Mouse (Mus musculus) kidney, adult 11 months (tissue): ENCODE data around the gene Lrrc23.

Experiments used
- DNase-seq: peaks from one replicate; pipeline ENCODE4 v3.0.0; 2022

The Lrrc23 gene

DNA sequence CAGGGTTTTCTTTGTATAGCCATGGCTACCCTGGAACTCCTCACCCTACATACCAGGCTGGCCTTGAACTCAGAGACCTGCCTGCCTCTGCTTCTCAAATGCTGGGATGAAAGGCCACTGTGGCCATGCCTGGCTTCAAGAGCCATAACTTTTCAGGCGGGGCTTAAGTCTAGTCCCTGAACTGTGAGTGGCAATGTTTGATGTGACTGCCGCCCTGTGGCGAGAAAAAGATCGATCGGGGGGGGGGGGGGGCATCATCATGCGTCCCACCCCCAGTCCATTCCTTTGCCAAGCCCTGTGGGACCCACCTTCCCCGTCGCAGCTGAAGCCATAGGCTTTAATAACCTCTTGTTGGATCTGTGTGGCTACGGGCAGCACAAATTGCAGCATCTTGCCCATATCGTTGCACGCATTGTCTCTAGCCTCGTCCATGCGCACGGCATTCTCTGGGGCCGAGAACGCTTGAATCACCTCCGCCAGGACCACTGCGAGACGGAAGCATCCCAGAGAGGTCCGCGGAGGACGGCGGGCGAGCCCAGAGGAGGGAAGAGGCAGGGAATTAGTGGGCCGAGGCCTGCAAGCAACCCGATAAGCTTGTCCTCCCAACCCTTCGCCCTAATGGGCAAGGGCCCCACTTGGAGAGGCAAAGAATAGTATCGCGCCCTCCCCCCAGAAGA lies 39.2 kb downstream of the Lrrc23 start:
- DNase-seq, result peak; percentile 63

DNA sequence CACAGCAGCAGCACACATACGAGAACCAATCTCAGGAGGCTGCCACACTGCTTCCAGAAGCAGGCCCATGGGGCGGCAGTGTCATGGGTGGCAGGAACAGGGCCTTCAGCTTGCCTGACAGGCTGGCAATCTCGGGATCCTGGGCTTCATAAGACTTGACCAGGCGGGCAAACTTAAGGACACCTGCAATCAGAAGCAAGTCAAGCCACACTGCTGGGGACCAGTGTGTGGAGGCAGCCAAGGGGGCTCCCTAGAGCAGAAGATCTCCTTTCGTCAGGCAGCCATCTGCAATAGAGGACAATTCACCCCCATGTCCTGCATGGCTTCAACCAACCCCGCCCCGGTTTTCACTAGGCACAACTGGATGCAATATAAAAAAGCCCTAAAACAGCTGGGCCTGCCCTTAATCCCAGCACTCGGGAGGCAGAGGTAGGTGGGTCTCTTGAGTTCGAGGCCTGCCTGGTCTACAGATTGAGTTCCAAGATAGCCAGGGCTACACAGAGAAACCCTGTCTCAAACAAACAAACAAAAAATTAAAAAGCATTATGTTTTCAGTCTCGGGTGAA lies 40.2 kb downstream of the Lrrc23 start:
- DNase-seq, result no peak

DNA sequence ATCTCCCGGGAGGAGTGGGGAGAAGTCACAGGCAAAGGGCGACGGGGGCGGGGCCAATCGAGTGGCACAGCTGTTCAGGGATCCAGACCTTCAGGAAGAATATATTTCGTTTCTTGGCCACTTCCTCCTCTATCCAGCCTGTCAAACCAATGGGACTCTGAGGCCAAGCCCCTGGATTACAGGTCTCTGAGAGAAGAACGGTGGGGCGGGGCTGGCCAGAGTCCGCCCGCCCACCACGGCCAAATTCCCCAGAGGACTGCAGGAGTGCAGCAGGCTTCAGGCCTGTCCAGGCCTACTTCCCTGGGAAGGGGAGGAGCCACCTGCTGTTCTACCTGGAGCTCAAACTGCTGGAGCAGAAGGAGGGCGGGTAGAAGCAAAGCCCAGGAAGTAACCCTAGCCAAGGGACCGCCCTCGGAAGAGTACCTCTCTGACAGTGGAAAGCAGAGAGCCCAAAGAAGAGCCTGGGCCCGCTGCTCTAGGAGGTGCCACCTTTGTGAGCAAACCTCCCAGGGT lies 41.0 kb downstream of the Lrrc23 start, which contains the start of gene Ptpn6:
Gene Ptpn6, minus strand, starts transcription at position 204 of the 513 bp plus-strand sequence.
- DNase-seq, result peak; percentile 97

DNA sequence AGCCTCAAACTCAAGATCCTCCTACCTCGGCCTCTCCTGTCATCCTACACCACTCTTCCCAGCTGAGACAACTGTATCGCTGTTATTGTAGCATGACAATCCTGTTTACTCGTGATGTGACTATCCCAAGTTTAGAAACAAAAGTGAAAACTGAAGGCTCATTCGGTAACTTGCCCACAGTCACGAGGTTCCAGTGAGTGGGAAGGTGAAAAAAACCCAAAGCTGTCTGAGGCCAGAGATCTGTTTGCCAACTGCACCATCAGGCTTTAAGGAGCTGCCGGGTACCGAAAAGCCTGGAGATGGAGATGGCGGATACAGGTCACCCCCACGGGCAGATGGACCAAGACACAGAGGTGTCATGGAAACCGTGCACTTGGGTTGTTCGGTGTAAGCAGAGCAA lies 42.5 kb downstream of the Lrrc23 start:
- DNase-seq, result no peak

DNA sequence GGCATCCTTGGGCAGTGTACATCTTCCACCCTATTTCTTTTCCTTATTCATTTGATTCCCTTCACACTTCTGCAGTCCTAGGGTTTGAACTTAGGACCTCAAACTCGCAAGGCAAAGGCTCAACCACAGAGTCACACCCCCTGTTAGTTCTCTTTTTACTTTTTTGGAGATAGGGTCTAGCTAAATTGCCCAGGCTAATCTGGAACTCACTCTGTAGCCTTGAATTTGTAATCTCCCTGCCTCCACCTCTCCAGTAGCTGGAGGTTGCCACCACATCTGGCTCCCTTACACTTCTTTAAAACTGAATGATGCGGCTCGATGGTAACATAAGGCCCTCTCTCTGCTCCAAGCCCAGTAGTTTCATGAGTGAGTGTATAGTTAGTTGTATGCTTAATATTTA lies 45.1 kb downstream of the Lrrc23 start:
- no peak for DNase-seq

DNA sequence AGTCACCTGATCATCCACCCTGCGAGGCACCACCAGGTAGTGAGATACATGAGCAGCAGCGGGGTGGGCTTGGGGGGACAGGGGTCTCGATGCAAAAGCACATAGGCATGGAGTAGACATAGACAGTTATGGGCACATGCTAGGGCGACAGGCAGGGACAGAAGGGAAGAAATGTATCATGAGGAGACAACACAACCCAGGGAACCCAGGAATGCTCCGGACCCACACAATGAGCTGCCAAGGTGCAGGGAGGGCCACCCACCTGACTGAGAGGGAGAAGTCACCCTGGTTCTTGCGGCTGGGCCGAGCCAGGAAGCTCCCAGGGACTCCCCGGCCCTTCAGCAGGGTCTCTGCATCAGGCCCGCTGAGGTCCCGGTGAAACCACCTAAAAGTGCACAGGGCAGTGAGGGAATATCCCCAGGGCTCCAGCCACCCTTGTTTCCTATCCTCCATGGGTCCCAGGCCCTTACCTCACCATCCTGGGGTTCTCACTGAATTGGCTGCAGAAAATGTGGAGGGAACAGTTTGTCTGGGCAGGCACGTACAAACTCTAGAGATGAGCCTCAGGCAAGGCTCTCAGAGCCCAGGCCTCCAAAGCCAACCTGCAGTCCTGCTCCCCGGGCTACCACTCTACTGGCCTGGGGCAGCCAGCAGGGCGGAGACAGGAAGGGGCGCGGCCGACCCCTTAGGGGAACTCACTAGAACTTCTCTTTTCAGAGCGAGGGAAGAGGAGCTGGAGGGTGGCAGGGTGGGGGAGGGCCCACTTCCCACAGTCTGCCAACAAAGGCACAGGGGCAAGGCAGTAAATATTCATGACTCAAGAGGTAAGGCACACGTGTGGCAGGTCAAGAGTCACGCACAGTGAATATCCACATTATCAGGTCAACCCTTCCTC lies 46.8 kb downstream of the Lrrc23 start:
- no peak for DNase-seq

DNA sequence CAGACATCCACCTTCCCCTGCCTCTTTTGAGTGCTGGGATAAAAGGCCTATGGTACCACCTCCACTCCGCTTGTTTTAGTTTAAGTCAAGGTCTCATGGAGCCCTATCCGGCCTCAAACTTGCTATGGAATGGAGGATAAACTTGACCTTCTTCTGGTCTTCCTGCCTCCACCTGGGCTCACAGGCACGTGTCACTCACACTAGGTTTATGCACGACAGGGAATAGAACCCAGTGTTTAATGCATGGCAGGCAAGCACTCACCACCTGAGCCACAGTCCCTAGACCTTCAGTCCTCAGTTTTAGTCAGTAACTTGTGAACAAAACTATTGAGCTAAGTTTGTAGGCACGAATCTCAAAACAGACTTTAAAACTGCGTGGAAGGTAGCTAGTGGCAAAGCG lies 48.5 kb downstream of the Lrrc23 start:
- no peak for DNase-seq

DNA sequence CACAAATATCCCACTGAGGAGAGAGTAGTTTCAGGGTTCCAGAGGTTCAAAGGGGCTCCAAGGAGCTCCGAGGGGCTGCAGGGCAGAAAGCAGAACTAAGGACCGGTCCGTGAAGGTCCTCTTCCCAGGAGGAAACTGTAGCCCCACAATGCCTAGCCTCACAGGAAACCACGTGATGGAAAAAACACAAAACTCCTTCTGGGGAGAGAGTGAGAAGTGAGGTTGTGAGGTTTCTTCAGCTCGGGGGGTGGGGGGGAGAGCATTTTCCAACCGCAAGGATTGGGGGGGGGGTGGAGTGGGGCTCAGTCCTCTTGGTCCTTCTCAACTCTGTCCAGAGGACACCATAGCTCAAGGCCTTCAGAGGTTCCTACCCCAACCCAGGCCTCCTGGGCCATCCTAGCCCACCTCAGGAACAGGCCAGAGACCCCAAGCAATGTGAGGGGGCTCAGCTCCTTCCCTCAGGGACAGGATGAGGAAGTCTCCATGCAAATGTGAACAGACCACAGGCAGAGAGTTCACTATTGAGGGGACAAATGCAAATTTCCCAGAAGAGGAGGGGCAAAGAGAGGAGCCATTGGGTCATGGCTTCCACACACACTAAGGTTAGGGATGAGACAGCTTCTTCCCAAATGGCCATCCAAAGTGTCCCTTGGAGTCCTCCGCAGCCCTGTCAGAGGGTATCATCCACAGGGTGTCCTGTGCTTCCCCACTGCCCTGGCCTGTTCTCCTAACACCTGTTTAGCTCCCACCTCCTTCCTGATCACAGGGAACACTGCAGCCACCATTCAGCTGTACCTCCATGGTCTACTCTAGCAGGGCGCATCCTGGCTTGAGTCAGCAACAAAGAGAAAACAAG lies 49.4 kb downstream of the Lrrc23 start:
- no peak for DNase-seq

DNA sequence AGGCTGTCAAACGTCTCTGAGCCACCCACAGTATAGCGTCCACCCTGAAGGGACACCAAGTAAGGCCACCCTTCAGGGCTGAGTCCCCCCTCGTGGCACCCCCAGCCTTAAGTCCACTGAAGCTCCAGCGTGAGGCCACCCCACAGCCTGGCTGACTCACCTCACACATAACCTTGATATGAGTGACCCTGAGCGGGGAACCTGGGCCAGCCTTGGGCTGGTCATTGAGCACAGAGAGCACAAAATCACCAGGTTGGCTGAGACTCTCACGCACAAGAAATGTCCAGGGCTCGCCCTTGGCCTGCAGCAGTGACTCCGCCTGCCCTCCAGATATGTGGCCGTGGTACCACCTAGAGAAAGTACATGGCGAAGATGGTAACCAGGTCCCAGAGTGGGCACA lies 50.9 kb downstream of the Lrrc23 start:
- no peak for DNase-seq

DNA sequence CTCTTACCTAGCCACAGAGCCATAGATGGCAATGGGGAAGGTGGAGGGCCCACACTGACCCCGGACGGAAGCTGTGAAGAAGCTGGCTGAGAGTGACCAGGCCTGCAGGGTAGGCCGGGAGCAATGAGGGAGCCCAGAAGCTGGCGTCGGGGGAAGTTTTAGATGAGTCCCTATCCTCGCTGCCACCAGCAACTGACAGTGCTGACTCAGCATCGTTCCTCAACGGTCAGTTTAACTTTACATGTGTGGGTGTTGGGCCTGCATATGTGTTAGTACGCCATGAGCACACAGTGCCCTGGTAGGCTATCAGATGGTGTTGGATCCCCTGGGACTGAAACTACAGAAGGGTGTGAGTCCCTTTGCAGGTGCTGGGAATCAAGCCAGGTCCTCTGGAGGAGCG lies 55.1 kb downstream of the Lrrc23 start:
- no peak for DNase-seq

DNA sequence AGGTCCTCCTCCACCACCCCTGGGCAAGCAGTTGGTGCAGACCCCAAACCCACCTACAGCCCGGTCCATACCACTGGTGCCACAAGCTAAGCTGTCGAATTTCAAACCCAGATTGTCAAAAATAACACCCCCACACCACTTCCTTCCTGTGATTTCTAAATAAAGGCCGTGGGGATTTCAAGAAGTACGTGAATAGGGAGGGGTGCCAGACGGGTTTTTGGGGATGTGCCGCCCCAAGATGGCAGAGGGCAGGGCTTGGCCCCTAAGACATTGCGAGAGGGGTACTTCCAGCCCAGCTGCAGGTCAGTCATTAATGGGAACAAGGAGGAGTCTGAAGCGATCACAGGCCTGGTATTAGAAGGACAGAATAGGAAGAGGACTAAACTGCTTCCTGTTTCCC lies 56.0 kb downstream of the Lrrc23 start:
- DNase-seq, result no peak

DNA sequence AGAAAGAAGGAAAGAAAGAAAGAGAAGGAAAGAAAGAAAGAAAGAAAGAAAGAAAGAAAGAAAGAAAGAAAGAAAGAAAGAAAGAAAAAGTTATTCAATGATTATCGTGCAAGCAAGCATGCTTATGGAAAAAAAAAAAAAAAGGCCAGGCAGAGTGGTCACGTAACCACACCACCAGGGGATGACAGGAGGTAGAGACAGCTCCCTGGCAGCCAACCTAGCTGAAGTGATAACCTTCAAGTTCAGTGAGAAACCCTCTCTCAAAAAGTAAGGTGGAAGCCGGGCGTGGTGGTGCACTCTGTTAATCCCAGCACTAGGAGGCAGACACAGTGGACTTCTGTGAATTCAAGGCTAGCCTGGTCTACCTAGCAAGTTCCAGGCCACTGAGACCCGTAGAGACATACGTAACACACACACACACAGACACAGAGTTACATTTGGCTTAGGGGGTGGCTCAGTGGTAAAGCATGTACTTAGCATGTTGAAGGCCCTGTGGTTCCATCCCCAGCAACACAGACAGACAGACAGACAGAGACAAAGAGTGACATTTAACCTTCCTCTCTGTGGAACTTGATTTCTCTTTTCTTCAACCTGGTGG lies 56.6 kb downstream of the Lrrc23 start:
- no peak for DNase-seq

DNA sequence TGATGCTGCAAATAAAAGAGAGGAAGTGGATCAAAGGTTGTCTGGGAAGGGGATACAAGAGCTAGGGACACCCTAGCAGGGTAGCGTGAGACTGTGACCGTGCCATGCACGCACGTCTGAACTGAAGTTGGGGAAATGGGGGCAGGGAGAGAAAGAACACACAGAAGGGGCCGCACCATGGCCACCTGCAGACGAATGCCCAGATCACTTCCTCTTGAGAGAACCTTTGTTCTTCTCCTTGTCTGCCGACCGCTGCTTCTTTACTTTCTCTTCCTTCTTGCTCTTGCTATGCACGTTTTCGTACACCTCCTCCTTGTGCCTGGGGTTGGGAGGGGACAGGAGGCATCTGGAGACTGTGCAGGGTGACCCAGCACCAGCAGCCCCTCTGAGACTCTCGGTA lies 58.6 kb downstream of the Lrrc23 start:
- no peak for DNase-seq
